Mouse (Mus musculus) heart, postnatal 0 days (tissue): ENCODE results near the gene Ap3s2.

Experiments used
- CTCF ChIP-seq: IDR thresholded peaks from 2 replicates; pipeline ENCODE4 v1.5.1; 2016; ENCODE audit warnings: antibody characterized with exemption, control low read depth, low read depth
- EP300 ChIP-seq: IDR thresholded peaks from 2 replicates; pipeline ENCODE4 v1.6.1; 2016; ENCODE audit warnings: antibody characterized with exemption, low read depth

DNA sequence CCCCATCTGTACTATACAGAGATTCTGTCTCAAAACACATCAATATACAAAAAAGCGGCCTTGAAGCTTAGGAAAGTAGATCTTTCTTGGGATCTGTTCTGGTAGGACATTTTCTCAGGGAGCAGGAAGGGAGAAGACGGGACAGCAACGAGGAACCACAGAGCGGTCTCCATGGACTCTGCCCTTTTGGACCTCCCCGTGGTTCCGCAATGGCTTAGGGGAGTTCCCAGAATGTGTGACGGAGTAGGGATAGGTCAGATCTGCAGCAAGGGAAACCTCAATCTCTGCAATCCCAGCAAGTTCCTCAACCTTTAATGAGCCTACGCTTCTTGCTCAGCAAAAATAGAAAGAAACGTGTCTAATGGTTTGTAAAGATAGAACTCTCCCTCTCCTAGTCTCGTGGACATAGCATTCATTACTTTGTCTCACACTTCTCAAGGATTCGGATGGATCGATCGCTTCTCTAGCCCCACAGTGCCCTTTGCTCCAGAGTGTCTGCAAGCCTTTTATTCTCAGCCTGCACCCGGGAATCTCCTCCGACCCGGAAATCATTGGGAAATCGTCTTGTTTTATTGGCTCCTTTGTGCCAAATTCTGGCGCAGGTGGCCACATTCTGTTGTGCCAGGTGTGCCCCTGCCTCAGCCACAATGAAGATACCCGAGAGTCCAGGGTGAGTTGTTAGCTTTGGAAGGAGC is 15.2 kb upstream of the Ap3s2 start:
- no peak for TF ChIP-seq CTCF
- TF ChIP-seq EP300, result no peak
